Mouse (Mus musculus): Measurements from ENCODE around the gene Gm49322. TPM values are rescaled to one million over a fixed set of nuclear protein-coding genes. Genes with fewer than 3 reads are reported as not detected.

Gm49322 gene
- total RNA-seq, 4 experiments from 2014 or later: 1.0 to 4.8 (median 3.5) TPM

DNA sequence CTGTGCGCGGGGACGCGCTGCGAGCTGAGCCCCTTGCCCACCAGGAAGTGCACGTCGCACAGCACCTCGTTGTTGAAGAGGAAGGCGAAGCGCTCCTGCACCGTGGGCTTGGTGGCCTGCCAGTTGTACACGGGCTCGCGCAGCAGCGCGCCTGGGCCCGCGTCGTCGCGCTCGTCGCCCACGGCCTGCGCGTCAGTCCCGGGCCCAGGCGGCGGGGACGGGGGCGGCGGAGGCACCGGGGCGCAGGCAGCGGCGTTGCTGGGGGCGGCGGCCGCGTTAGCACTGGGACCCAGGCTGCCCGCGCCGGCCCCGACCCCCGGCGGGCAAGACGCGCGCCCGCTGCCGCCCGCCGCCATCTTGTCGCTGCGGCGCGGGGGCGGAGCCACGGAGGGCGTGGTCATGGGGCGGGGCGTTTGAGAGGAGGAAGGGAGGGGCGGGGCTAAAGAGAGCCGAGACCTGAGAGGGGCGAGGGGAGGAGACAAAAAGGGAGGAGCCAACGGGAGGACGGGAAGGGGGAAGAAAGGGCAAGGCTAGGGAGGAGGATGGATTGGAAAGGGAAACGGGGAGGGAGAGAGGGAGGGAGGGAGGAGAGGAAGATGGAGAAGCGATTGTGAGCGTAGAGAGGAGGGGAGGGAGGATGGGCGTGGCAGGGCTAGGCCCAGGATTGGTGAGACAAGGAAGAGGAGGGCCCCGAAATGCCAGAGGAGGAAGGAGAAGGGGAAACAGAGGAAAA, 50.5 kb downstream of the Gm49322 start:
- DNase-seq: peak; percentile 96

DNA sequence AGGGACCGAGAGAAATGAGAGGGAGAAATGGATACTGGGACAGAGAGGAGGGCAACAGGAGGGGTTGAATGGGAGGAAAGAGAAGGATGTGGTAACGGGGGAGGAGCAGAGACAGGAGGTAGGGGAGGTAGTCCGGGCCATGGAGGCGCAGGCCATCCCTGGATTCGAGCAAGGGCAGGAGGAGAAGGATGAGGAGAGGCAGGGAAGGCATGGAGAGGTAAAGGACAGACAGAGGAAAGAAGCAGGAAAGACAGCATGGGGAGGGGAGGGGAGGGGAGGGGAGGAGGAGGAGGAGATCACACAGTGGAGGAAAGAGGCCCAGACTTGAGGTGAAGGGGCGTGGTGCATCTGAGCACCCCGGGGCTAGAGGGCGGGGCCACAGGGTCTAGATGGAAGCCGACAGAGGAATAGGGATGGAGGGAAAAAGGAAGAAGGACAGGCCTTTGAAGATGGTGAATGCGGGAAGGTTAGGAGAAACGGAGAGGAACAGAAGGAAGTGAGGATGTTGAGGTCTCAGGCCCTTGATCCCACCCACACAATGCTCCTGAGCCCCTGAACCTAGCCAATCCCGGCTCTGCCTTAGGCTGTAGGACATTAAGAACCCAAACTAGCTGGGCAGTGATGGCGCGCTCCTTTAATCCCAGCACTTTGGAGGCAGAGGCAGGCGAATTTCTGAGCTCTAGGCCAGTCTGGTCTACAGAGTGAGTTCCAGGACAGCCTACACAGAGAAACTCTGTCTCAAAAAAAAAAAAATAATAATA, 51.2 kb downstream of the Gm49322 start, which contains the start of gene Btbd2:
Btbd2 (minus strand) TSS at position 209 of the 761 bp plus-strand sequence.
- no peak for DNase-seq

DNA sequence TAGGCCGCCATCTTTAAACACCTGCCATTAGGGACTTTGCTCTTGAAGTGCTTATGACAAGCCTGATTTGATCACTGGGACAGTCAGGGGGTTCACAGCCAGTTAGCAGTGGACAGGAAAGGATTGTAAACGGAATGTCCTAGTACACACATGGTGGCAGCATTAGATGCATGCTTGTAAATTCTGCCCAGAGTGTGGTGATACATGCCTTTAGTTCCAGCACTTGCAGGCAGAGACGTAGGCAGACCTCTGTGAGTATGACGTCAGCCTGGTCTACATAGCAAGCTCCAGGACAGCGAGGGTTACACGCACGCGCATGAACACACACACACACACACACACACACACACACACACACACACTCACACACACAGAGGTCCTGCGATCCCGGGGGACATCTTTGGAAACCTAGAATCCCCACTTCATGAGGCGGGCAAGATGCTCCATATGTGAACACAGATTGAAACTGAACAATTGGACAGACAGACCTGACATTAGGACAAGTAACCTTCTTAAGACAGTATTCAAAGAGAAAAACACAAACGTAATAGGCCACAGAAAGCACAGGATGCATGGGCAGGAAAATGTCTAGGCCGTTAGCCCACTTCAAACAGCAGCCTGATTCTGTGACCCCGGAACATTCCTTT, 52.5 kb downstream of the Gm49322 start:
- DNase-seq: no peak

DNA sequence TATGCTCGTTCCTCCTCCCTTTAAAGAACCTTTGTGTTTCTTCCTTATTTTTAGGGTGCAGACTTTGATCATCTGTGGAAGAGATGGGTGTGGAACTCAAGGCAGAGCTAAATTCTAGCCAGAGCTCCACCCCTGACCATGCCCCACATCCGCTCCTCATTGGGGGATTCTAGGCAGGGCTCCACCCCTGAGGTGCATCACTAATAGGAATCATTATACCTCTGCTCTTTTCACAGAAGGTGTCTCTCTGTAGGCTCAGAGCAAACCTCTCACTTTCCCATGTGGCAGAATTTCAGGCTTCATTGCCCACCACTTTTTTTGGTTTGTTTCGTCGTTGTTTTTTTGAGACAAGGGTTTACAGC, 53.0 kb downstream of the Gm49322 start:
- DNase-seq: no peak

- peak; percentile 60 for DNase-seq
Observed at GRCm38 (mm10) chr10:80659213-80659612, 53.4 kb downstream of the Gm49322 start.

GRCm38 (mm10) chr10:80661149-80661548, 55.3 kb downstream of the Gm49322 start:
- no peak for DNase-seq

DNA sequence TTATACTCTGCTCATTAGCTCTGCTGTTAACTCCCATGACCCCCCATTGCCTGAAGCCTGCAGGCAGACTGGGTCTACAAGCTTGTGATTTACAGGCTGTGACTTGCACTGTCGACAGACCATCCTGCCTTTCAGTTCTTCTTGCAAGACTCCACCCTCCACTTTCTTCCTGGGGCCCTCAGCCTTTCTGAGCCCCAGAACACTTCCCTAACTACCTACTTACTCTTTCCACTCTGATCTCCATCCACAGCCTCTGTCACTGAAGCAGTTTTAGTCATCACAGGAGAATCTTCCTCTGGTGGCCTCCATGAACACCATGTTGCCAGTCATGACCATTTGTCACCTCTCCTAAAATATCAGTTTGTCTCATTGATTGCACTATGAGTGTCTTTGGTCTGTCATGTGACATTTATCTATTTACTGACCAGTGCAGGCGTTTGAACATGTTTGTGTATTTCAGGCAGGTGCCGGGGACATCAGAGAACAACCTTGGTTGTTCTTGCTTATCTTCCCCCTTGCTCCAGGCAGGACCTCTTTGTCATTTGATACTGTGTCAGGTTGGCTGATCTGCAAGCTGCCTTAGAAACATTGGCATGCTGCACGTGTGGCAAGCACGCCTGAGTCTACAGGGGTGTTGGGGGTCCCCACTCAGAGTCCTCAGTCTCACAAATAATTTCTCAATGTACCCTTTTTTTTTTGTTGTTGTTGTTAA, 57.8 kb downstream of the Gm49322 start:
- no peak for DNase-seq

- peak; percentile 87 for DNase-seq
Observed at GRCm38 (mm10) chr10:80664197-80665015, 58.6 kb downstream of the Gm49322 start.

DNA sequence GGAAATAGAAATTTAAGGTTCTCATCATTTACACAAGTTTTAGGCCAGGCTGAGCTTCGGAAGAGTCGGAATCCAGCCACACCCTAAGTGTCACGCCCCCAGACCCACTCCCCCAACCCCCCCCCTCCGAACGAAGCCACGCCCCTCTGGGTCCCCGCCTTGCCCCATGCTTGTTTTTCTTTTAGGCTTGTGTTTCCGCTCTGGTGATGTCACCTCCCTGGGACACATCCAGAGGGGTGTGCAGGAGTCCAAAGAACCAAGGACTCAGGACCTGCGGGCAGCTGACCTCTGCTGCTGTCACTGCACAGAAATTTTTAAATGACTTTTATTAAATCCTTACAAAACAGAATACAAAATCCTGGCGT, 59.2 kb downstream of the Gm49322 start:
- DNase-seq: peak; percentile 84

Small RNA genes lying within 50 kb of the gene (microRNA-seq; reads per million reads assigned to microRNA genes)
- gene Mir6912: 0.70 to 1.5 reads per million in 2 experiments

Other genes starting within 250 kb of the Gm49322 start
- 1 to 10 TPM in 1 of 4 experiments, under 1 TPM in 3; 0.21 to 1.3 (median 0.41) TPM for gene Plk5, start 249.6 kb upstream of the Gm49322 start, total RNA-seq (2022)
- gene Mex3d, start 218.4 kb upstream of the Gm49322 start, total RNA-seq (2022): 10 to 100 TPM; 17.4 to 21.6 (median 20.8) TPM
- 100 to 1,000 TPM; 147 to 161 (median 156) TPM for gene Mbd3, start 206.5 kb upstream of the Gm49322 start, total RNA-seq (2022)
- gene Uqcr11, start 199.2 kb upstream of the Gm49322 start, total RNA-seq (2022): 100 to 1,000 TPM; 515 to 715 (median 604) TPM
- gene Tcf3, start 172.4 kb upstream of the Gm49322 start, total RNA-seq (2022): 10 to 100 TPM; 56.7 to 75.7 (median 66.8) TPM
- not detected for gene Onecut3, start 111.2 kb upstream of the Gm49322 start, total RNA-seq (2022)
- gene Atp8b3, start 66.9 kb upstream of the Gm49322 start, total RNA-seq (2022): 1 to 10 TPM; 1.2 to 3.0 (median 1.9) TPM
- 10 to 100 TPM; 54.2 to 60.1 (median 57.0) TPM for gene Rexo1, start 44.5 kb upstream of the Gm49322 start, total RNA-seq (2022)
- gene Klf16, start 28.7 kb upstream of the Gm49322 start, total RNA-seq (2022): 10 to 100 TPM; 12.7 to 15.4 (median 14.6) TPM
- gene Abhd17a, start 15.7 kb upstream of the Gm49322 start, total RNA-seq (2022): 100 to 1,000 TPM in 1 of 4 experiments, 10 to 100 TPM in 3; 97.0 to 101 (median 97.8) TPM
- gene Scamp4, start 3.1 kb upstream of the Gm49322 start, total RNA-seq (2022): 10 to 100 TPM; 58.7 to 79.9 (median 70.3) TPM
- 1 to 10 TPM; 1.8 to 4.7 (median 2.9) TPM for gene Adat3, start 3.1 kb upstream of the Gm49322 start, total RNA-seq (2022)
- gene Csnk1g2, start 16.8 kb downstream of the Gm49322 start, total RNA-seq (2022): 100 to 1,000 TPM; 157 to 173 (median 165) TPM
- 10 to 100 TPM; 63.4 to 94.6 (median 79.1) TPM for gene Btbd2, start 51.0 kb downstream of the Gm49322 start, total RNA-seq (2022)
- gene Mknk2, start 72.1 kb downstream of the Gm49322 start, total RNA-seq (2022): 100 to 1,000 TPM; 106 to 157 (median 123) TPM
- 10 to 100 TPM; 16.2 to 33.5 (median 25.7) TPM for gene Mob3a, start 96.0 kb downstream of the Gm49322 start, total RNA-seq (2022)
- 10 to 100 TPM; 19.3 to 46.2 (median 33.3) TPM for gene Izumo4, start 96.2 kb downstream of the Gm49322 start, total RNA-seq (2022)
- 100 to 1,000 TPM in 2 of 4 experiments, 10 to 100 TPM in 2; 91.8 to 136 (median 113) TPM for gene Ap3d1, start 136.2 kb downstream of the Gm49322 start, total RNA-seq (2022)
- gene Dot1l, start 149.2 kb downstream of the Gm49322 start, total RNA-seq (2022): 10 to 100 TPM; 35.0 to 78.6 (median 57.4) TPM
- gene Sf3a2, start 192.2 kb downstream of the Gm49322 start, total RNA-seq (2022): 10 to 100 TPM; 52.0 to 78.6 (median 55.5) TPM
- 100 to 1,000 TPM in 3 of 4 experiments, 10 to 100 TPM in 1; 92.4 to 130 (median 107) TPM for gene Plekhj1, start 192.6 kb downstream of the Gm49322 start, total RNA-seq (2022)
- gene Amh, start 199.2 kb downstream of the Gm49322 start, total RNA-seq (2022): 1 to 10 TPM in 1 of 4 experiments, under 1 TPM in 3; 0.20 to 1.3 (median 0.68) TPM
- 10 to 100 TPM in 2 of 4 experiments, 1 to 10 TPM in 2; 5.7 to 23.4 (median 12.4) TPM for gene Jsrp1, start 207.5 kb downstream of the Gm49322 start, total RNA-seq (2022)
- gene Oaz1, start 220.6 kb downstream of the Gm49322 start, total RNA-seq (2022): 1,000 to 10,000 TPM in 1 of 4 experiments, 100 to 1,000 TPM in 3; 825 to 1,012 (median 923) TPM
- gene Lingo3, start 238.0 kb downstream of the Gm49322 start, total RNA-seq (2022): 10 to 100 TPM in 3 of 4 experiments, 1 to 10 TPM in 1; 8.4 to 21.5 (median 15.9) TPM
- 10 to 100 TPM; 27.4 to 54.4 (median 34.0) TPM for gene Lsm7, start 249.2 kb downstream of the Gm49322 start, total RNA-seq (2022)
- gene Sppl2b, start 249.3 kb downstream of the Gm49322 start, total RNA-seq (2022): 10 to 100 TPM; 28.1 to 45.3 (median 36.1) TPM